Mouse (Mus musculus) hindbrain, embryonic 13.5 days (tissue): ENCODE measurements around the gene Pfdn6. TPM values are rescaled to one million over a fixed set of nuclear protein-coding genes. Genes with fewer than 3 reads are reported as not detected.
A peak's percentile ranks its signal among the peaks of the same experiment; 100 is the strongest.

ENCODE experiments used
- ATAC-seq: fragments of 200-750 bp; cut with Nextera tagmentation; 2 replicates; pipeline ENCODE4 v1.8.0; 2017; ENCODE audit warnings: moderate TSS enrichment; ENCODE audit not compliant: low FRiP score
- H3K27ac ChIP-seq: fragments of 300-500 bp; sonication (generic); 2 replicates; pipeline ENCODE4 v1.5.1; 2015; ENCODE audit warnings: inconsistent platforms, mild to moderate bottlenecking, moderate library complexity
- H3K27me3 ChIP-seq: fragments of 300-500 bp; sonication (generic); 2 replicates; pipeline ENCODE4 v1.6.1; 2015; ENCODE audit warnings: mild to moderate bottlenecking, inconsistent platforms
- H3K36me3 ChIP-seq: fragments of 300-500 bp; sonication (generic); 2 replicates; pipeline ENCODE4 v1.6.1; 2015; ENCODE audit warnings: mild to moderate bottlenecking, inconsistent platforms
- H3K4me1 ChIP-seq: fragments of 300-500 bp; sonication (generic); replicated peaks from 2 replicates; pipeline ENCODE4 v1.6.1; 2015; ENCODE audit warnings: inconsistent platforms
- H3K4me2 ChIP-seq: fragments of 300-500 bp; sonication (generic); 2 replicates; pipeline ENCODE4 v1.6.1; 2015; ENCODE audit warnings: inconsistent platforms, mild to moderate bottlenecking, moderate library complexity
- H3K4me3 ChIP-seq: fragments of 300-500 bp; sonication (generic); 2 replicates; pipeline ENCODE4 v1.5.1; 2015; ENCODE audit warnings: mild to moderate bottlenecking, inconsistent platforms
- H3K9ac ChIP-seq: fragments of 300-500 bp; sonication (generic); 2 replicates; pipeline ENCODE4 v1.6.1; 2015; ENCODE audit warnings: mild to moderate bottlenecking, inconsistent platforms
- H3K9me3 ChIP-seq: fragments of 300-500 bp; sonication (generic); 2 replicates; pipeline ENCODE4 v1.6.1; 2016; ENCODE audit warnings: inconsistent platforms
- WGBS: fragments of 180-500 bp; shearing (Covaris S2); methylation state at CpG from one replicate; pipeline ENCODE4 v1.1.7; 2015; 5-methylcytosine and 5-hydroxymethylcytosine counted together
- polyA plus RNA-seq: library from polyadenylated mRNA; unstranded; fragments of >200 nt; fragmentation: Nextera tagmentation; extraction: Ambion mirVana; gene quantifications from 2 replicates; pipeline ENCODE4 v1.2.1, GENCODE M21; 2015

The Pfdn6 gene
- polyA plus RNA-seq, 1 experiment from 2014 or later, result 186 TPM

- Histone ChIP-seq H3K36me3 (peaks cover 48% of the 10 kb centered on the region), H3K4me1 (peaks cover 78% of the 10 kb centered on the region), H3K4me2 (peak overlapping the region; percentile 63), H3K4me3 (peak overlapping the region; percentile 51), H3K9me3 (no peaks in the 10 kb centered on the region), H3K9ac (peak overlapping the region; percentile 67), H3K27me3 (peaks cover 14% of the 10 kb centered on the region), H3K27ac (peak overlapping the region; percentile 83)
- peak; percentile 36 for ATAC-seq
- WGBS, result under 1% methylated on average over 15 of the region's 20 CpGs
Observed at GRCm38 (mm10) chr17:33916294-33916693, 23.8 kb downstream of the Pfdn6 start.

GRCm38 (mm10) chr17:33915671-33916250, 24.4 kb downstream of the Pfdn6 start, which contains the start of the genes Tapbp and Zbtb22:
Tapbp (plus strand) TSS chr17:33915899.
Zbtb22 (plus strand) TSS chr17:33915904.
- Histone ChIP-seq H3K4me3 (peak within 1 kb of the TSS; percentile 51), H3K4me1 (peaks cover 78% of the 10 kb centered on the region), H3K27me3 (peaks cover 14% of the 10 kb centered on the region), H3K4me2 (peak within 1 kb of the TSS; percentile 63), H3K36me3 (peaks cover 53% of the 10 kb centered on the region), H3K27ac (peak within 1 kb of the TSS; percentile 83), H3K9me3 (no peaks in the 10 kb centered on the region), H3K9ac (peak within 1 kb of the TSS; percentile 67)
- ATAC-seq, result peak; percentile 91
- WGBS, result under 1% methylated on average over 30 of the region's 34 CpGs

GRCm38 (mm10) chr17:33914969-33915391, 25.2 kb downstream of the Pfdn6 start:
- peak overlapping the region; percentile 63 for H3K4me2 ChIP-seq
- H3K4me3 ChIP-seq, result peak overlapping the region; percentile 51
- H3K27ac ChIP-seq, result no peak overlapping the region
- H3K27me3 ChIP-seq, result peaks cover 14% of the 10 kb centered on the region
- no peaks in the 10 kb centered on the region for H3K9me3 ChIP-seq
- H3K9ac ChIP-seq, result peak overlapping the region; percentile 67
- ATAC-seq, result no peak
- peaks cover 78% of the 10 kb centered on the region for H3K4me1 ChIP-seq
- peaks cover 55% of the 10 kb centered on the region for H3K36me3 ChIP-seq
- WGBS, result 68% methylated on average over 13 of the region's 13 CpGs

- peaks cover 70% of the 10 kb centered on the region for H3K4me1 ChIP-seq
- no peaks in the 10 kb centered on the region for H3K9me3 ChIP-seq
- no peak overlapping the region for H3K4me3 ChIP-seq
- H3K27ac ChIP-seq, result no peak overlapping the region
- WGBS, result 97% methylated on average over 8 of the region's 8 CpGs
- 0 out of 2 replicates have a peak overlapping the region, but pooled peaks have one; percentile 35 for H3K9ac ChIP-seq
- no peak for ATAC-seq
- peaks cover 55% of the 10 kb centered on the region for H3K36me3 ChIP-seq
- H3K27me3 ChIP-seq, result peaks cover 11% of the 10 kb centered on the region
- no peak overlapping the region for H3K4me2 ChIP-seq
Observed at GRCm38 (mm10) chr17:33913905-33914304, 26.2 kb downstream of the Pfdn6 start.

- peaks cover 5% of the 10 kb centered on the region for H3K27me3 ChIP-seq
- ATAC-seq, result no peak
- no peak overlapping the region for H3K27ac ChIP-seq
- peaks cover 65% of the 10 kb centered on the region for H3K4me1 ChIP-seq
- 92% methylated on average over 10 of the region's 10 CpGs for WGBS
- no peaks in the 10 kb centered on the region for H3K9me3 ChIP-seq
- H3K9ac ChIP-seq, result no peak overlapping the region
- H3K4me2 ChIP-seq, result no peak overlapping the region
- no peak overlapping the region for H3K4me3 ChIP-seq
- peaks cover 55% of the 10 kb centered on the region for H3K36me3 ChIP-seq
Observed at GRCm38 (mm10) chr17:33913264-33913663, 26.9 kb downstream of the Pfdn6 start.

- Histone ChIP-seq H3K27ac (no peak overlapping the region), H3K27me3 (no peaks in the 10 kb centered on the region), H3K4me1 (peaks cover 61% of the 10 kb centered on the region), H3K4me2 (no peak overlapping the region), H3K9ac (peak overlapping the region; percentile 8; the same call in 1 of the 2 replicates), H3K36me3 (peaks cover 44% of the 10 kb centered on the region), H3K9me3 (no peaks in the 10 kb centered on the region), H3K4me3 (no peak overlapping the region)
- ATAC-seq, result no peak
- 91% methylated on average over 28 of the region's 28 CpGs for WGBS
Observed at GRCm38 (mm10) chr17:33911813-33912414, 28.2 kb downstream of the Pfdn6 start.

- WGBS, result 91% methylated on average over 31 of the region's 31 CpGs
- no peak overlapping the region for H3K4me2 ChIP-seq
- H3K9ac ChIP-seq, result no peak overlapping the region
- peaks cover 55% of the 10 kb centered on the region for H3K4me1 ChIP-seq
- H3K27me3 ChIP-seq, result no peaks in the 10 kb centered on the region
- peaks cover 44% of the 10 kb centered on the region for H3K36me3 ChIP-seq
- H3K4me3 ChIP-seq, result no peak overlapping the region
- no peaks in the 10 kb centered on the region for H3K9me3 ChIP-seq
- no peak for ATAC-seq
- H3K27ac ChIP-seq, result no peak overlapping the region
Observed at GRCm38 (mm10) chr17:33911052-33911812, 28.9 kb downstream of the Pfdn6 start.

GRCm38 (mm10) chr17:33910346-33911051, 29.6 kb downstream of the Pfdn6 start:
- Histone ChIP-seq H3K4me3 (peak overlapping the region; percentile 79), H3K27me3 (no peaks in the 10 kb centered on the region), H3K36me3 (peaks cover 44% of the 10 kb centered on the region), H3K4me1 (peaks cover 55% of the 10 kb centered on the region), H3K9ac (peak overlapping the region; percentile 92), H3K27ac (peak overlapping the region; percentile 89), H3K9me3 (no peaks in the 10 kb centered on the region), H3K4me2 (peak overlapping the region; percentile 92)
- 55% methylated on average over 11 of the region's 11 CpGs for WGBS
- no peak for ATAC-seq

- 2% methylated on average over 14 of the region's 14 CpGs for whole genome bisulfite sequencing
- H3K36me3 ChIP-seq, result peaks cover 41% of the 10 kb centered on the region
- H3K4me3 ChIP-seq, result peak overlapping the region; percentile 79
- H3K9ac ChIP-seq, result peak overlapping the region; percentile 92
- peak overlapping the region; percentile 92 for H3K4me2 ChIP-seq
- no peaks in the 10 kb centered on the region for H3K27me3 ChIP-seq
- peaks cover 48% of the 10 kb centered on the region for H3K4me1 ChIP-seq
- no peak; the same call in 1 of the 2 replicates for ATAC-seq
- peak overlapping the region; percentile 89 for H3K27ac ChIP-seq
- no peaks in the 10 kb centered on the region for H3K9me3 ChIP-seq
Observed at GRCm38 (mm10) chr17:33909869-33910250, 30.3 kb downstream of the Pfdn6 start.

- peak within 1 kb of the TSS; percentile 79 for H3K4me3 ChIP-seq
- WGBS, result under 1% methylated on average over 68 of the region's 68 CpGs
- peak within 1 kb of the TSS; percentile 92 for H3K4me2 ChIP-seq
- peak; percentile 96 for ATAC-seq
- peaks cover 43% of the 10 kb centered on the region for H3K4me1 ChIP-seq
- H3K36me3 ChIP-seq, result peaks cover 35% of the 10 kb centered on the region
- H3K27me3 ChIP-seq, result no peaks in the 10 kb centered on the region
- peak within 1 kb of the TSS; percentile 95 for H3K27ac ChIP-seq
- no peaks in the 10 kb centered on the region for H3K9me3 ChIP-seq
- peak within 1 kb of the TSS; percentile 92 for H3K9ac ChIP-seq
Observed at GRCm38 (mm10) chr17:33909077-33909868, 30.9 kb downstream of the Pfdn6 start, which contains the start of gene Daxx. Daxx (plus strand) TSS chr17:33909414.

- peak overlapping the region; percentile 79 for H3K4me3 ChIP-seq
- no peaks in the 10 kb centered on the region for H3K27me3 ChIP-seq
- peak overlapping the region; percentile 95 for H3K27ac ChIP-seq
- H3K36me3 ChIP-seq, result peaks cover 28% of the 10 kb centered on the region
- H3K9me3 ChIP-seq, result no peaks in the 10 kb centered on the region
- peak overlapping the region; percentile 84 for H3K9ac ChIP-seq
- peak; percentile 11 for ATAC-seq
- WGBS, result under 1% methylated on average over 44 of the region's 44 CpGs
- H3K4me2 ChIP-seq, result peak overlapping the region; percentile 92
- H3K4me1 ChIP-seq, result peaks cover 37% of the 10 kb centered on the region
Observed at GRCm38 (mm10) chr17:33908331-33909076, 31.6 kb downstream of the Pfdn6 start.
